Mouse (Mus musculus) limb, embryonic 10.5 days (tissue): Measurements from ENCODE around the gene Il1b. TPM values are rescaled to one million over a fixed set of nuclear protein-coding genes. Genes with fewer than 3 reads are reported as not detected.
A peak's percentile ranks its signal among the peaks of the same experiment; 100 is the strongest.

ENCODE experiments used
- DNase-seq: peaks from one replicate; pipeline ENCODE4 v3.0.0-alpha.2; 2017; ENCODE audit warnings: low spot score
- H3K27ac ChIP-seq: fragments of 300-500 bp; sonication (generic); 2 replicates; pipeline ENCODE4 v1.5.1; 2016; ENCODE audit warnings: mild to moderate bottlenecking
- H3K27me3 ChIP-seq: fragments of 300-500 bp; sonication (generic); 2 replicates; pipeline ENCODE4 v1.6.1; 2016; ENCODE audit warnings: low read depth, mild to moderate bottlenecking; ENCODE audit not compliant: poor library complexity, severe bottlenecking
- H3K36me3 ChIP-seq: fragments of 300-500 bp; sonication (generic); 2 replicates; pipeline ENCODE4 v1.6.1; 2016; ENCODE audit warnings: mild to moderate bottlenecking, moderate library complexity
- H3K4me1 ChIP-seq: fragments of 300-500 bp; sonication (generic); 2 replicates; pipeline ENCODE4 v1.6.1; 2016
- H3K4me3 ChIP-seq: fragments of 300-500 bp; sonication (generic); 2 replicates; pipeline ENCODE4 v1.5.1; 2016; ENCODE audit warnings: mild to moderate bottlenecking, moderate library complexity
- H3K9me3 ChIP-seq: fragments of 300-500 bp; sonication (generic); replicated peaks from 2 replicates; pipeline ENCODE4 v1.6.1; 2016; ENCODE audit warnings: mild to moderate bottlenecking
- WGBS: fragments of 180-500 bp; shearing (Covaris S2); methylation state at CpG from one replicate; pipeline ENCODE4 v1.1.7; 2016; 5-methylcytosine and 5-hydroxymethylcytosine counted together
- polyA plus RNA-seq: library from polyadenylated mRNA; unstranded; fragments of >200 nt; fragmentation: Nextera tagmentation; extraction: Ambion mirVana; gene quantifications from 2 replicates; pipeline ENCODE4 v1.2.1, GENCODE M21; 2016

Il1b gene
- not detected in 2 replicates for polyA plus RNA-seq

- Histone ChIP-seq H3K27me3 (no peaks in the 10 kb centered on the region), H3K9me3 (no peaks in the 10 kb centered on the region), H3K4me1 (no peaks in the 10 kb centered on the region), H3K36me3 (no peaks in the 10 kb centered on the region), H3K4me3 (no peak within 1 kb of the TSS), H3K27ac (no peak within 1 kb of the TSS)
- no peak for DNase-seq
- WGBS: 91% methylated on average over 3 of the region's 3 CpGs
These were observed at the start of gene Il1b for GRCm38 (mm10) chr2:129371039-129371438. Gene Il1b (minus strand): TSS chr2:129371139.

DNA sequence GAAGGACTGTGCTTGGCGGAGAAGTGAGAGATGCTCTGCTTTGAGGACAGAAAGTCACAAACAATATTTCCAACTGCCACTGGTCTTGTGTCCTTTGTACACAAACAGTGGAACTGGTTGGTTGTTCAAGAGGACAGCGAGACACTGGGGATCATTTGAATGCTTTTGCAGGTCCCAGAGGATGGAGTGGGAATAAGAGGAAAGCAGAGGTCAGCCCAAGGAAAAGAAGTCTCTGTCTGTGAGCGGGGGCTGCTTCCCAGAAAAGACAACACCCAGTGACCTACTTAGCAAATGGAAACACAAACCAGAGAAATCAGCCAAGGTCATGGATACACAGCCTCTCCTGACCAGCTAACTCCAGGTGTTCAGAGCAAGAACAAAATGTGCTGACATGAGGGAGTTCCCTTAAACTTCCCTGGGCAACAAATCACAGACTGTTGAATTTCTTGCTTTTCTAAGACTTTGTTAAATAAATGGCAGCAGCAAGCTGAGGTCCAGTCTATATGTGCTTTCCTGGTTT, 48.5 kb upstream of the Il1b start:
- Histone ChIP-seq H3K27me3 (no peaks in the 10 kb centered on the region), H3K4me1 (peaks cover 11% of the 10 kb centered on the region)
- WGBS: 89% methylated on average over 3 of the region's 3 CpGs

DNA sequence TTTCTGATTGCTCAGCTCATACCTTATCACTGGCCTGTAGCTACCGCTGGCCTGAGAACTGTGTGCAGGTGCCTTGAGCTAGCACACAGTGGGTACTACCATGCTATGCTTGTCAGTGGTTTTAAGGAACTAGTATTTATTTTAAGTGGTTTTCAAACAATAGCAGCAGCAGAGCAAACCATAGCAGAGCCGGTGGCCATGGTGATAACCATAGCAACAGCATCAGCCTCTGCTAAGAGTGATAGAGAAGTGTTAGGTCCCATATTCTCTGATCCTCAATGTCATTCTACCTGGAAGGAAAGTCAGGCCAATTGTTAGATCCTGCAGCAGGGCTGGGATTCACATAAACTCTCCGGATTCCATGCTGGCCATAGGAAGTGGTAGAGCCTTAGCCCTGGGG, 43.7 kb upstream of the Il1b start:
- DNase-seq: no peak
- no peaks in the 10 kb centered on the region for H3K27me3 ChIP-seq
- WGBS: 90% methylated on average over 3 of the region's 3 CpGs
- no peaks in the 10 kb centered on the region for H3K9me3 ChIP-seq
- H3K27ac ChIP-seq: no peak overlapping the region
- peaks cover 7% of the 10 kb centered on the region for H3K4me1 ChIP-seq
- no peaks in the 10 kb centered on the region for H3K36me3 ChIP-seq
- H3K4me3 ChIP-seq: no peak overlapping the region

More for the DNA sequence above, 48.5 kb upstream of the Il1b start:
- no peak overlapping the region for H3K4me3 ChIP-seq
- no peaks in the 10 kb centered on the region for H3K9me3 ChIP-seq
- no peaks in the 10 kb centered on the region for H3K36me3 ChIP-seq
- no peak for DNase-seq
- H3K27ac ChIP-seq: peak overlapping the region; percentile 19; the same call in 1 of the 2 replicates

GRCm38 (mm10) chr2:129413488-129413887, 42.5 kb upstream of the Il1b start:
- no peaks in the 10 kb centered on the region for H3K27me3 ChIP-seq
- H3K4me3 ChIP-seq: no peak overlapping the region
- no peaks in the 10 kb centered on the region for H3K9me3 ChIP-seq
- H3K4me1 ChIP-seq: no peaks in the 10 kb centered on the region
- DNase-seq: no peak
- WGBS: 68% methylated on average over 6 of the region's 6 CpGs
- H3K27ac ChIP-seq: no peak overlapping the region
- H3K36me3 ChIP-seq: no peaks in the 10 kb centered on the region

- WGBS: 77% methylated on average over 3 of the region's 3 CpGs
- Histone ChIP-seq H3K4me3 (no peak overlapping the region), H3K36me3 (no peaks in the 10 kb centered on the region), H3K27me3 (no peaks in the 10 kb centered on the region), H3K9me3 (no peaks in the 10 kb centered on the region), H3K4me1 (no peaks in the 10 kb centered on the region), H3K27ac (no peak overlapping the region)
- no peak for DNase-seq
These were observed 40.7 kb upstream of the Il1b start for GRCm38 (mm10) chr2:129411651-129412050.

- Histone ChIP-seq H3K4me1 (no peaks in the 10 kb centered on the region), H3K27me3 (no peaks in the 10 kb centered on the region), H3K27ac (no peak overlapping the region), H3K36me3 (no peaks in the 10 kb centered on the region), H3K4me3 (no peak overlapping the region), H3K9me3 (no peaks in the 10 kb centered on the region)
- no peak for DNase-seq
- WGBS: 91% methylated on average over 7 of the region's 7 CpGs
These were observed 39.4 kb upstream of the Il1b start for GRCm38 (mm10) chr2:129410344-129410743.

DNA sequence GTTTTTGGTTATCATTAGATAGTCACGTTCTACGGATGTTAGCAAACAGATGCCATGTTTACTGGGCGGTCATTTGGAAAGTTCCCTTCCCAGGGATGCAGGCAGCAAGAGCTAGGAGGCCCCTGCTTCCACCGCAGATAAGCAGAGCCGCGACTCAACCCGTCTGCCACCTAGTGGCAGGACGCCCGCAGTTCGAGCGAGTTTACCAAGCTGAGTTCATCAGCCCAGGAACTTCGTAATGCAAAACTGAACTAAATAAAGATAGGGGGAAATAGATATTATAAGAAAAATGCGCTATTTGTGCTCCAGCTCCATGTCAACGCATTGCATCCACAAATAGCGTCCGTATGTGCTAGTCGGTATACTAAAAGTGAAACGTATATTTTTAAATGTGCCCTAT, 37.5 kb upstream of the Il1b start:
- Histone ChIP-seq H3K36me3 (no peaks in the 10 kb centered on the region), H3K4me3 (no peak overlapping the region), H3K9me3 (no peaks in the 10 kb centered on the region), H3K4me1 (no peaks in the 10 kb centered on the region), H3K27me3 (no peaks in the 10 kb centered on the region), H3K27ac (no peak overlapping the region)
- 25% methylated on average over 18 of the region's 18 CpGs for WGBS
- peak; percentile 78 for DNase-seq

GRCm38 (mm10) chr2:129407596-129407995, 36.7 kb upstream of the Il1b start:
- H3K36me3 ChIP-seq: no peaks in the 10 kb centered on the region
- no peaks in the 10 kb centered on the region for H3K9me3 ChIP-seq
- no peaks in the 10 kb centered on the region for H3K27me3 ChIP-seq
- 95% methylated on average over 13 of the region's 13 CpGs for WGBS
- H3K4me3 ChIP-seq: no peak overlapping the region
- H3K27ac ChIP-seq: no peak overlapping the region
- H3K4me1 ChIP-seq: no peaks in the 10 kb centered on the region
- DNase-seq: no peak

DNA sequence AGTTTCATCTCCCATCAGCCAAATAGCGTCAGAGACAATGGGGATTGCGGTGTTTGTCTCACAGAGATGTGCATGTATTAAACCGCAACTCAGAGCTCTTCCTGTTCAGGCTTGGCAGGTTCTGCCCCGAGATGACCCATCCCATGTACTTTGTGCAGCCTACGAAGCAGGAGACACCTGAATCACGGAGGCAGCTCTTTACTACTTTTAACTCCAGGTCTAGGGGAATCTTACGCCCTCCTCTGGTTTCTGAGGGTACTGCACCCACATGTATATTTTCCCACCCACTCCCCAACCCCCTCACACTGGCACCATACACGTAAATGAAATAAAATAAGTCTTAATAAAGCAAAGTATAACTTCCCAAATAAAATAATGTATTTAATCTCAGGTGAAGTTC, 35.6 kb upstream of the Il1b start:
- 89% methylated on average over 8 of the region's 8 CpGs for WGBS

DNA sequence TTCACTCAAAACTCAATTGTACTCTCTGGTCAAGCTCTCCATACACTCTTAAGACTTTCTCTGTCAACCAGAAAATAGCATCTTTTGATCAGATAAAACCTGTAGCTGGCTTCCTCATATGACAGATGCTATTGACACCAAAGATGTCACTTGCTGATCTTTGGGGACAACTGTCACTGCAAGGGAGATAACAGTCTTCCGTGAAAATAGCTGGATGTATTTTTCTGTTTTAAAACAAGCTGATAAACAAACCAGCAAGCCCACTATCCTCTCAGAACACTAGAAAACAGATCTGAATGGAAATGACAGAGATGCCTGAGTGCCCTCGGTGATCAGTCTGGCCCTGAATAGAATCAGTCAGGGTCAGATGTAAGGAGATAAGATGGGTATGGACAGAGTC, 32.8 kb upstream of the Il1b start:
- WGBS: 92% methylated on average over 2 of the region's 2 CpGs
- DNase-seq: no peak

More for the DNA sequence above, 35.6 kb upstream of the Il1b start:
- Histone ChIP-seq H3K4me1 (no peaks in the 10 kb centered on the region), H3K9me3 (no peaks in the 10 kb centered on the region), H3K36me3 (no peaks in the 10 kb centered on the region), H3K27ac (no peak overlapping the region), H3K4me3 (no peak overlapping the region), H3K27me3 (no peaks in the 10 kb centered on the region)
- no peak for DNase-seq

DNA sequence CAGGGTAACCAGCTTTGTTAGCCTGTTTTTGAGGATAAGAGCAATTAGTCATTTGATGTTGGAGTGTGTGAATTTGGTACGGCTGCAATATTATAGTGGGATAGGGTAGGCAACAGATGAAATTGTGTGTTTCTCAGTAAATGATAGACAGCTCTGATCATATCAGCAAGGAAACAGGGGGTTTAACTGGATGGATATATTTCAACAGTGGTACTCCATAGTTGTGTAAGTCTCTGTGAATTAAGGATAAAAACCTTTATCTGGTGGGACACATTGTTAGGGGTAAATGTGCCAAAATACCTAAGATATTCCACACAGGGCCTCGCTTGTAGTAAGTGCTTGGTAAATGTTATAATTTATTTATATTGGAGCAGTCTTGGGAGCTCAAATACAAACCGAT, 31.4 kb upstream of the Il1b start:
- Histone ChIP-seq H3K4me3 (no peak overlapping the region), H3K9me3 (no peaks in the 10 kb centered on the region), H3K36me3 (no peaks in the 10 kb centered on the region), H3K27ac (no peak overlapping the region), H3K27me3 (no peaks in the 10 kb centered on the region), H3K4me1 (no peaks in the 10 kb centered on the region)
- WGBS: 90% methylated on average over 3 of the region's 3 CpGs
- DNase-seq: no peak

More for the DNA sequence above, 32.8 kb upstream of the Il1b start:
- no peaks in the 10 kb centered on the region for H3K27me3 ChIP-seq
- H3K4me1 ChIP-seq: no peaks in the 10 kb centered on the region
- no peak overlapping the region for H3K4me3 ChIP-seq
- no peak overlapping the region for H3K27ac ChIP-seq
- H3K9me3 ChIP-seq: no peaks in the 10 kb centered on the region
- H3K36me3 ChIP-seq: no peaks in the 10 kb centered on the region

DNA sequence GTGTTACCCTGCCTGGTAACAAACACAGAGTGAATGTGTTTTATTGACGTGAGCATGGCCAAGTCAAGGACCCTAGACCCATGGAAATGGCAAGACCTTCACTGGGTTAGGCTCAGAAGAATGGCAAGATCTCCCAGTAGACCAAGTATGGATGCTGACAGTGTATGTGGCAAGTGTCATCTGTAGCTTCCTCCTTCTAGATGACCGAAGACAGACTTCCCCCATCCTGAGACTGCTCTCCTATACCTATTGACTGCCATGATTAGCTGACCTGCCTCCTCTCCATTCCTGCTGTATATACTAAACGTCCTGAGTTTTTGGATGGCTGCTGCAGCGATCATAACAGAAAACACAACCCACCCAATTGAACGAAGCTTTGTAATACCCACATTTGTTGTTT, 30.9 kb upstream of the Il1b start:
- WGBS: 95% methylated on average over 5 of the region's 5 CpGs
- Histone ChIP-seq H3K27me3 (no peaks in the 10 kb centered on the region), H3K36me3 (no peaks in the 10 kb centered on the region), H3K4me3 (no peak overlapping the region), H3K4me1 (no peaks in the 10 kb centered on the region), H3K9me3 (no peaks in the 10 kb centered on the region), H3K27ac (no peak overlapping the region)
- no peak for DNase-seq

GRCm38 (mm10) chr2:129398176-129398575, 27.2 kb upstream of the Il1b start:
- Histone ChIP-seq H3K36me3 (no peaks in the 10 kb centered on the region), H3K9me3 (no peaks in the 10 kb centered on the region), H3K4me3 (no peak overlapping the region), H3K27ac (no peak overlapping the region), H3K27me3 (no peaks in the 10 kb centered on the region), H3K4me1 (no peaks in the 10 kb centered on the region)
- WGBS: 84% methylated on average over 3 of the region's 3 CpGs
- no peak for DNase-seq

DNA sequence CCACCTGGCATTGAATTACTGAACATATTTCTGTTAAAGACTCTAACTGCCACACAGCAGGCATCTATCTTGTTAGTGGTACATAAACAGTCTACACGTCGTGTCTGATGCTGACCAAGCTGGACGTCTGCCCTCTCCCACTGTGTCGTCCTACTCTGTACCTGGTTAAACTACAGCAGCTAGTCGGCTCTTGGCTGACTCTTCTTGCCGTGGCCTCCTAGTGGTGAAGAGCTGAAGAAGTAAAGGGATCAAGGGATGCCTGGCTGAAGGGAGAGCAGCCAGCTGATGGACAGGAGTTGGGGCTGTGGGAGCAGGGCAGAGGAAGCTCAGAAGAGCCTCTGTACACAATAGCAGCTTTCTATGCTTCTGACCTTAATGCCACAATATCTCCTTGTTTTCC, 22.6 kb upstream of the Il1b start:
- no peak overlapping the region for H3K4me3 ChIP-seq
- DNase-seq: no peak
- WGBS: 39% methylated on average over 6 of the region's 6 CpGs

More for the DNA sequence above, 22.6 kb upstream of the Il1b start:
- no peaks in the 10 kb centered on the region for H3K4me1 ChIP-seq
- H3K36me3 ChIP-seq: no peaks in the 10 kb centered on the region
- no peak overlapping the region for H3K27ac ChIP-seq
- H3K27me3 ChIP-seq: no peaks in the 10 kb centered on the region
- no peaks in the 10 kb centered on the region for H3K9me3 ChIP-seq
